Mouse (Mus musculus) right cerebral cortex, postnatal 4 days (tissue): ENCODE measurements around the gene Eif6.

Experiments used
- DNase-seq: peaks from one replicate; pipeline ENCODE4 v3.0.0-alpha.2; 2022

Gene Eif6

DNA sequence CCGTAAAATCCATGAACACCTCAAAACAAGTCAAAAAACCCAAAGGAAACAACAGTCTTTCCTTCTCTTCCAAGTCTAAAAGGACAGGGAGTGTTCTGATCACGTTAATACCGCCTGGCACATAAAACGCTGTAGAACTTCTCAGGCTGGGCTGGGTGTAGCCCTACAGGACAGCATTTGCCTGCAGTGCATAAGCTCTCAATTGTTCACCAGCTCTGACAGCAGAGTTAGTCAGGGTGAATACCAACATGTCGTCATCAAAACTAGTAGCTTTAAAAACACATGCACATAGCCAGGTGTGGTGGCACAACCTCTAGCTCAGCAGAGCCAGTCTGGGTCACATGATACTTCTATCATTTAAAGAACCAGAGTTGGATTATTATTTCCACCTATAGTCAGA lies 5.9 kb downstream of the Eif6 start:
- DNase-seq: no peak

DNA sequence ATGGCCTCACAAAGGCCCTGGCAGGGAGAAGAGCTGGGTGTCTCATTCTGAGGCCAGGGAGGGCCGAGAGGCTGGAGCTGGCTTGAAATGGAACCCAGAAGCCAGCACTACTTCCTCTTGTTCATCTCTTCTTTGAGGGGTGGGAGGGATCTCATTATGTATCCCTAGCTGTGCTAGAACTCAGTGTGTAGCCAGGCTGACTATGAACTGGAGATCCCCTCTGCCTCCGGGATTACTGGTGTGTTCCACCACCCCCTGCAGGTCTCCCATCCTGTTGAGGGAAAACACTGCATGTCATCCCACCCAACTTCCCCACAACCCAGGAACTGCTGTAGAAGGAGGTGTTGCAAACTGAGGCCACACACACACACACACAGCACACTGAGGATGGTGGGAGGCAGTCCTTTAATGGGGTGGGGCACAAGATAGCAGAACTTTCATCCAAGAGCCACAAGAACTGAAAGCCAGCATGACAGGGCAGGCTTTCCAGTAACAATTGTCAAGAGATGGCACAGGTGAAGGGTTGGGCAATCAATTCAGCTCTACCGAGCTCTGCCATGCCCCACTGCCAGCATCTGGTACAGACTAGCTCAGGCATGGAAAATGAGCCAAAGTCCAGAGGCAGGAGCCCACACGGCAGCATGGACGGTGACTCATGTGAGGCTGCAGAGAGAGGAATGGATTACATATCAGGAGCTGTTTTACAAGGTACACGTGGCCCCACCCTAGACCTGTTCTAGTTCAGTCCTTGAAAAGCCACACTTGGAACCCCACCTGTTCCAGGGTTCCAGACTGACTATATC lies 7.1 kb downstream of the Eif6 start:
- DNase-seq: no peak

DNA sequence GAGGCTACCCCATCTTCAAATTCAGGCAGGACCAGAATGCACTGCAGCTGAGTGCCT lies 7.5 kb downstream of the Eif6 start, which contains the start of gene BC029722:
TSS of gene BC029722 (minus strand) at position 35 of the 57 bp plus-strand sequence.
- no peak for DNase-seq

DNA sequence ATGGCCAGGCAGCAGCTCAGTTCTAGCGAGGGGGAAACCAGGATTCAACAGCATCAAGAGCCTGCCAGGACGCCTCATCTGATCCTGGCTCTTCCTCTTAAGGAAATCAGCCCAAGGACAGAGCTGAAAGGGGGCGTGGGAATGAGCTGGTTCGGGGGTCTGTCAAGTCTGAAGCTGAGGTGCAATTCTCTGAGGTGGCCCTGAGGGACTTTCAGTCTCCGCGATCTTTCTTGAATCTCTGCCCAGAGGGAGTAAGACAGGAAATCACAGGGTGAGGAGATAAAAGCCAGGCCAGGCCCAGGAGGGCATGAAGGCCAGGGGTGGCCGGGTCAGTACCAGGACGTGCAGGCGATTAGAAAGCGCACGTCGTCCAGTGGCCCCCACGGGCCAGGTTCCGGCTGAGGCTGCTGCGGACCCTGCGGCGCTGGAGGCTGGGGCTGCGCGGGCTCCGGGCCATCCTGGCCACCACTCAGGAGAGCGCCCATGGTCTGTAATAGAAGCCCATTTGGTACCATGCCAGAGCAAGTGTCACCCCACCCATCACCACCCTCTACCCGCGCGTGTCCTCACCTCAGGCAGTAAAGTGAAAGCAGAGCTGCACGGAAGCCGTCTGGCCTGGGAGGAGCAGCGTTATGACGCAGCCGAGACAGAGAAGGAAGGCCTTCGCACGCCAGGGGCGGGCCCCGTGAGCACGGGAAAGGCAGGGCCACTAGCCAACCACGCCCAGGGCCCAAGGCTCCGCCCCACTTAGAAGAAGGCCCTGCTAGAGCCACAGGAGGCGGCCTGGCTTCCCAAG lies 7.9 kb downstream of the Eif6 start:
- peak; percentile 85 for DNase-seq

DNA sequence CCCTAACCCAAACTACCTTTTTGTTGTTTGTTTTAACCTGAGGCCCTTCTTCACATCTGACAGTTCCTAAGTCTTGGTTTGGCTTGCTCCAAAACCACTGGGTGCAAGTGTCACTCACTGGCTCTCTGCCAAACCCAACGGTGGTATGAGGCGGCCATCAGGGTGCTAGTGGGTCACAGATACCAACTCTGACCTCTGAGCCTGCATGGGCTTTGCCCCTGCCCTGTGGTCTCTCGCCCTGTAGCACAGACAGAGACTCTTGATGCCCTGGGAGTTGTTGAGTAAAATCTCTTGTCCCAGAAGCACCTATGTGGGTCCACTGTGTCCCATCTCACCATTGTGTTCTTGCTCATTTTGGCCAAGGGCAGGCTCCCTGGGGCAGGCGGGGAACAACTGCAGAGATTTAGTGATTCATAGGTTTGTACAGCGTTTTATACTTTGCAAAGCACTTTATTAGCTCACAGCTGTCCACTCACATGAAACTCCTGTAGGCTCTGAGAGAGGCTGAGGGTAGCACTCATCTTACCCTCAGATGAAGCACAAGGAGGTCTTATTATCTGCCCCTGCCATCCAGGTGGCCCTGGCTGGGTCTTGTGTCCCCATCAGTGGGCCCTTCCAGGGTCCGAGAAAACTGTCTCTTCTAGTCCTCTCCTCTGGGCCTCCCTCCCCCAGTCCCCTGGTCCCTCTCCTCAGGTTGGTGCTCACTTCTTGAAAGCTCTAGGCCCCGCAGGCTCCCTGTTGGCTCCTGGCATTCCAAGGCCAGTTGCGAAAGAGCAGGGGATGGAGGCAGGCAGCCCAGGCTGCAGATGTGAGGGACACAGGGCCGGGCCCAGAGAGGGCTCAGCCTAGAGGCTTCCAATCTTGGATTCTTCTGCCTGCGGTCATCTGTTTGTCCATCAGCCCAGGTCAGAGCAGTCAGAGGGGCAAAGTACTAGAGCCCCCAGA lies 9.2 kb downstream of the Eif6 start:
- no peak for DNase-seq

DNA sequence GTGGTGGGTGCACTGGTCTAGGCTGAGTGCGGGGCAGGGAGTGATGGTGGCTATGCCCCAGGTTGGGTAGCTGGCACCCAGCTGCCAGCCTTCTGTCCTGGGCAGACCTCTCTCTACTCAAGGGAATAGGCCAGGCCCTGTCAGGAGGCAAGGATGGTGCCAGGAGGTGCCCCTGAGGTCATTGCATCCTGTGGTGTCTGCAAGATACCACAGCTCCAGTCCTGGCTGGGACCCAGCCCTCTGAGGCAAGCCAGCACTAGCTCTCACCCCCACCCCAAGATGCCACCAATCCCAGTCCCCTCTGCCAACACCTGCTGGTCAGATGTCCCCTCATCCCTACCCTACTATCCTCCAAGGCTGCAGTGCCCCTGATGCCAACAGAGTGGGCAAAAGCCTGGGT lies 10.5 kb downstream of the Eif6 start:
- DNase-seq: no peak

DNA sequence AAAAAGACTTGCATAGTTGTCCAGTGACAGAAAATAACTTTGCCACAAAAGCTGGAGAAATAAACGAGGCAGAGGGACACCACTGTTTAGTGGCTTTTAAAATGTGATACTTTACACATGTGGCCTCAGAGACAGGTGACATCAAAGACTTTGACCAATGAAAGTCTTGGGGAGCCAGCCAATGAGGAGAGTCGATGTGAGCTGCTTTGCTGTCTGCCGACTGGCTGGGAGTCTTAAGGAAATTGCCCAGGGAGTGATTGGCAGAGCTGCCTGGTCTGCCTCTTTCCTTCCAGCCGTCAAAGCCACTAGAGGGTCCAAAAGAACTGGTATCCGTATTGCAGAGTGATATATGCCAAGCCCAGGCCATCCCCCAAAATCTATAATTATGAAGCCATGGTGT lies 11.9 kb downstream of the Eif6 start:
- no peak for DNase-seq

DNA sequence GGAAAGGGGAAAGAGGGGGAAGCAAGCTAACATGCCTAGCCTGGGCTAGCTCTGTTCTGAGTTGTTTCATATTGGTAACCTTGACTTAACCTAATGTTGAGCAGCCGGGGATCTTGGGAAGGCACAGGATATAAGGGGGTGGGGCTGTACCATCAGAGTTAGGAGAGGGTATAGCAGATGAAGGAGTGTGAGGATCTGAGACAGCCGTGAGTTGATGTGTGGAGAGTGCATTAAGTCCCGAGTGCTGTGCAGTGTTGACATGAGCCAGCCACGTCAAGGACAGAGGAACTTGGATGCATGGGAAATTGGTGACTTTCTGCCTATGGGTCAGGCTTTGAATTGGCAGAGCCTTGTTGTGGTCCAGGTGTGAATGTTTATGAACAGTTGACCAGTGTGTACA lies 14.1 kb downstream of the Eif6 start:
- no peak for DNase-seq

DNA sequence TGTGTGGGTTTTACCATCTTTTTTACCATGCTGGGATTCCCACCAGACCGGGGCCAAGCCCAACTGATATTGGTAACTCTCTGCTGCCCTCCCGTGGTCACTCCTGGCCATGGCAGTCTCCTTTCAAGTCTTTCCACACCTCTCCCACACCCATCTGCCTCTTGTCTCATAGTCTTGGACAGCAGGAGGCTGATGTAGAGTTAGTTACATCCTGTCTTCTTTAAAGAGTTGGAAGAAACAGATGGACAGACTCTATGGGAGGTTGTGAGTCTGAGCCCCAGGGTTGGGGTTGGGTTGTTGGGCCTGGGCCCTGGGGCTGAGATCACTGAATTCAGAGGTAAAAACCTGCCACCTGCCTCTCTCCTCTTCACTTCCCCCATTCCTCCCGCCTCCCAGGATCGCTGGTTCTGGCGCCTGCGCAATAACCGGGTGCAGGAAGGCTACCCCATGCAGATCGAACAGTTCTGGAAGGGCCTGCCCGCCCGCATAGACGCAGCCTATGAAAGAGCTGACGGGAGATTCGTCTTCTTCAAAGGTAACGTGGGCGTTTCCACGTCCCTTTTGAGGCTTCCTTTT lies 14.8 kb downstream of the Eif6 start:
- DNase-seq: peak; percentile 81

DNA sequence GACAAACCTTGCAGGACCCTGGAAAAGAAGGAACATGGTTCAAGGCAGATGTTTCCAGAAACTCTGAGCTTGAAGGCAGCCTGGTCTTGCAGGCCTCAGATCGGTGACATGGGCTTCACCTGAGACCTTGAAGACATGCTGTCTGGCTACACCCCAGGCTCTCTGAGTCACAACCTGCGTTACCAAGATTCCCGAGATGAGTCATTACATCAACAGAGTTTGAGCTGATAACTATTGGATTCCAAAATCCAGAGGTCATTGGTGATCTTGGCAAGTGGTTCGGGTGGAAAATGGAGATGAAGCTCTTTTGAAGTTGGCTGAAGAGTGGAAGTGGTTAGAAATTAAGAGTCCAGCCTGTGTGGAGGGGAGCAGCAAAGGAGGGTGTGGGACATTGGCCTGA lies 17.1 kb downstream of the Eif6 start:
- DNase-seq: no peak

DNA sequence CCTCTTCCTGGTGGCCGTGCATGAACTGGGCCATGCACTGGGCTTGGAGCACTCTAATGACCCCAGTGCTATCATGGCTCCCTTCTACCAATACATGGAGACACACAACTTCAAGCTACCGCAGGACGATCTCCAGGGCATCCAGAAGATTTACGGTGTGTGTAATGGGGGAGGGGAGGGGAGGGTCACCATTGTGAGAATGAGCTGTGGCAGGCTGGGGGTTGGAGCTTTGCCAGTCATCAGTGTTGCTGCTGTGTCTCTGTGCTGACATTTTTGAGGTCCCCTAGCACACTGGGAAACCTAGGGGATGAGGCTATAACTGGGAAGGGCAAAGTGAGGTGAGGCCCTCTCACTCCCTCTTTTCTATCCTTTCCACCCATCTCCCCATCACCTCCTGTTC lies 19.3 kb downstream of the Eif6 start:
- no peak for DNase-seq

DNA sequence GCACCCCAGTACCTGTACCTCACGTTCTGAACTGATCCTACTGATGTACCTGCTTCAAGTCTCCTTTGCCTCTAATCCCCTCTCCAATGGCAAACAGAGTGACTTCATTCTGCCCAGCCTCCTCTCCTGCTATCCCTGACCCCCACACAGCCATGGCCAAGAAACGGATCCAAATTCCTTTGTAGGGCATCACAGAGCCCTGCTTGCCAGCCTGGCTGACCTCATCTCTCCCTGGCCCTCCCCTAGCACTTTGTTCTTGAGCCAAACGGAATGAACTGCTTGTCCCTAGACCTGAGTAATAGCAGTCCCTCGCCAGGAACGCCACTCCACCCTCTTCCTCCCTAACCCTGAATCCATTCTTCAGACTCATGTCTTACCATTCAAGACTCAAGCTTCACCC lies 20.2 kb downstream of the Eif6 start:
- DNase-seq: no peak

DNA sequence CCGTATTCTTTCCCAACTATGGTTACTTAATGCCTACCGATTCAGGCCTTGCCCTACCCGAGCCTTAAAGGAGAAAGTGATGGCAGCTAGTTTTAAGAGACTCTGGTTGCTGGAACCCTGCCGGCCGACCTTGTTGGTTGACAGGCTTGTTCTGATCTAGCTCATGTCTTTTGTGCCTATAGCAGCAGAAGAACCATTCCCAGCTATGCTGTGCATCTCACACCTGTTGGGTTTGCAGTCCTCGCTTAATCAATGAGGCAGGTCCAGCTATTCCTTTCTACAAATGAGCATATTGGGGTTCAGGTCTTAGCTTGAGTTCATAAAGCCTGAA lies 20.8 kb downstream of the Eif6 start:
- DNase-seq: no peak

DNA sequence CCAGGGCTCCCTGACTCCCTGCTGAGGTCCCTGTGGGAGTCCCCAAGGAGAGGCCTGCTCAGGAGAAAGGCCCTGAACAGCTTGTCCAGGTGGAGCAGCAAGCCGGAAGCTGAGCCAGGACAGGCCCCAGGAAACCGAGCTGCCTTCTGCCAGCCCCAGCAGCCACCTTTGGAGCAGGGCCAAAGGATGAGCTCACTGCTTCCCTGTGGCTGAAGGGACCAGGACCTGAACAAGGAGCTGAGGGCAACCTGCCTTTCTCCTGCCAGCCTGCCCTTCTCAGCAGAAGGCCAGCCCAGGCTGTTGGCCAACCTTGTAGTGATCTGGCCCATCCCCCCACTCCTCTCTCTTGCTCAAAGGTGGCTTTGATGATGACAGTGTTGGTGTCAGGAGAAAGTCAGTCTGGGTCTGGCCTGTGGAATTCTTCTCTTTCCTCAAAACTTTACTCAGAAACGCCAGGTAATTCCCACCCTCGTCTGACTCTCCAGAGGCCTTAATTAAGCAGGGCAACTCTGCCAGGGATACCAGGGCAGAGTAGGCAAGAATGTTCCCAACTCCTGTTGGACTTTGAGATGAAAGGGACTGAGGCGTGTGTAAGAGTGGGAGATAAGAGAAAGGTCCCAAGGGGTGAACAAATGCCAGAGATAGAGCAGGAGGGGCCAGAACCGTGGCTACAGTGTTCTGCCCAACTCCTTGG lies 21.3 kb downstream of the Eif6 start:
- no peak for DNase-seq

DNA sequence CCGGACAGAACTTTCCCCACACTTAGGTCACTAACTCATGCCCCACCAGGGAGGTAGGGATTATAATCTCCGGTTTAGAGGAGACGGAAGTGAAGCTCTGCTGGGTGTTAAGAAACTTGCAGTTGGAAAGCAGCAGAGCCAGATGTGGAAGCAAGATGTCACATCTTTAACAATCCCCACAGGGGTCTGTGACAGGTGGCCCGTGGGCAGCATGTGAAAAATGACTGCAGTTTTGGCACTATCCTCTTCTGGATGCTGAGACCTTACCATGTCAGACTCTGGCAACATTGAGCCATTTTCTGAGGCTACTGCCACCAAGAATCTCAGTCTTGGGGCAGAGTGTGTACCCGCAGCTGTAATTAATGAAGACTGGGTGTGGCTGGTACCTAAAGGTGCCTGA lies 22.7 kb downstream of the Eif6 start:
- no peak for DNase-seq

DNA sequence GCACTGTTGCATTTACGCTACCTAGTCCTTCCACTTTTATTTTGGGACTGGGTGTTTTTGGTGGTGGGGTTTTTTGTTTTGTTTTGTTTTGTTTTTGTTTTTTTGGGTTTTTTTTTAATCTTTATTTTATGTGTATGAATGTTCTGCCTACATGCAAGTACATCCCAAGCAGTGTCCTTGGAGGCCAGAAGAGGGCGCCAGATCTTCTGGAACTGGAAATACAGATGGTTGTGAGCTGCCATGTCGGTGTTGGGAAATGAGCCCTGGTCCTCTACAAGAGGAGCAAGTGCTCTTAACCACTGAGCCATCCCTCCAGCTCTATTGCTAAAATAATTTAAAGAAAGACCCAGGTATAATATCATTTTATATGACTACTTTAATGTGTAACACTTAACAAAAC lies 24.0 kb downstream of the Eif6 start:
- DNase-seq: no peak

DNA sequence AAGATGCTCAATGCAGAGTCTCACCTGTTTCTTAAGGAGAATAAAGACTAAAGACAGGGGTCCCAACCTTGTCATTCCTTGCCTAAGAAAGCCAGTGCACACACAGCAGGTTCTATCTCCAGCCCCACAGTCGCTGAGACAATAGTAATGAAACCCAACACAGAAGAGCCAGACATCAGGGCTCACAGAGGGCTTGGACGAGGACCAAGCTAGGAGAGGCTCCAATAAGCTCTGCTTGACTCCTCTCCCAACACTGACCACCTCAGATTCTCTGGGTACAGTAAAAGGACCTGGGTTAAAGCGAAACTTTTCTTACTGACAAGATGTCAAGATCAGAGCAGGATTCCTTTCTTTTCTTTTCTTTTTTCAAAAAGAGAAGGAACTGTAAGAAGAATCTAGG lies 28.1 kb downstream of the Eif6 start:
- no peak for DNase-seq

DNA sequence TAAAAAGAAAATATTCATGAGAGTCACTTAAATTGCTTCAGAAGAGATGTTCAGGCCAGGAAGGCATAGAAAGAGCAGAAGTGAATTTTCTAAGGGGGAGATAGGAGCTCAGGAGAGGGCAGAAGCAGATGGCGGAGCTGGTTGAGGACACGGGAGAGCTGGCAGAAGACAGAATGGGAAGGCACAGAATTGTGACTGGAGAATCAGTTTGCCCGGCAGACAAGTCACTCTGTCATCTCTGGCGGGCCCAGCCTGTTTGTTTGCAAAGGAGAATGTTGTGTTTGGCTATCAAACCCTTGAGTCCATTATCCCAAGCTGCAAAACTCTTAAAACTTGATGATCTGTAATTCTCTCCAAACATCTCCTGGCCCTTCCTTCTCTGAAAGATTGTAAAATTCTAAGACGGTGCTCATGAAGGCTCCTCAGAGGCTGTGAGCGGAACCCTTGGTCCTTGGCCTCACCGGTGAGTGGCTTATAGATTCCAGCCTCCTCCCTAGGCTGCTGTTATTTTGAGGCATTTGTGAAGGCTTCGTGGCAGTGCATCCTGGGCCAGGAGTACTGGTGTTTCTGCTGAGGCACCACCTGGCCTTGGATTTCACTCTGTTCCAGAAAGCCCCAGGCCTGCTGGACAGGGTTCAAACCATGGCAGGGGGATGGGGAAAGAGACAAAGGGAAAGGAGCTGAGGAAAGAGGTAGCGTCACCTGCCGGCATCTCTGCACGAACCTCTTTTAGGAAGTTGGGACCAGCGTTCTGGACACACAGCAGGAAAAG lies 31.9 kb downstream of the Eif6 start:
- no peak for DNase-seq

DNA sequence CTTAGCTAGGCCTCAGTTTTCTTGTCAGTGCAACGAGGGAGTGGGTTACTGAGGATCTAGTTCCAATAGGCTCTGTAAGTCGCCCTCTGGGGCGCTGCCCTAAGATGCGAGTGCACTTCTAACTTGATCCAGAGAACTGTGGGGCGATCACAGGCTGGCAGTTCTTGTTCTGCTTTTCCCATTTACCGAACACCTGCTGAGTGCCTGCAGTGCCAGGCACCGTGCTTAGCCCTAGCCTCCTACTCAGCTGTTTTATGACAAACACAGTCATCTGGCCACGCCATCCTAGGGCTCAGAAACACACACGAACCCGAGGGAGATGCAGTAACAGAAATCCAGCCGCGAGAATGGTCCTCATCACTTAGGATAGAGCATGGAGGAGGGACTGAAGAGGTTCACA lies 33.8 kb downstream of the Eif6 start:
- DNase-seq: no peak

DNA sequence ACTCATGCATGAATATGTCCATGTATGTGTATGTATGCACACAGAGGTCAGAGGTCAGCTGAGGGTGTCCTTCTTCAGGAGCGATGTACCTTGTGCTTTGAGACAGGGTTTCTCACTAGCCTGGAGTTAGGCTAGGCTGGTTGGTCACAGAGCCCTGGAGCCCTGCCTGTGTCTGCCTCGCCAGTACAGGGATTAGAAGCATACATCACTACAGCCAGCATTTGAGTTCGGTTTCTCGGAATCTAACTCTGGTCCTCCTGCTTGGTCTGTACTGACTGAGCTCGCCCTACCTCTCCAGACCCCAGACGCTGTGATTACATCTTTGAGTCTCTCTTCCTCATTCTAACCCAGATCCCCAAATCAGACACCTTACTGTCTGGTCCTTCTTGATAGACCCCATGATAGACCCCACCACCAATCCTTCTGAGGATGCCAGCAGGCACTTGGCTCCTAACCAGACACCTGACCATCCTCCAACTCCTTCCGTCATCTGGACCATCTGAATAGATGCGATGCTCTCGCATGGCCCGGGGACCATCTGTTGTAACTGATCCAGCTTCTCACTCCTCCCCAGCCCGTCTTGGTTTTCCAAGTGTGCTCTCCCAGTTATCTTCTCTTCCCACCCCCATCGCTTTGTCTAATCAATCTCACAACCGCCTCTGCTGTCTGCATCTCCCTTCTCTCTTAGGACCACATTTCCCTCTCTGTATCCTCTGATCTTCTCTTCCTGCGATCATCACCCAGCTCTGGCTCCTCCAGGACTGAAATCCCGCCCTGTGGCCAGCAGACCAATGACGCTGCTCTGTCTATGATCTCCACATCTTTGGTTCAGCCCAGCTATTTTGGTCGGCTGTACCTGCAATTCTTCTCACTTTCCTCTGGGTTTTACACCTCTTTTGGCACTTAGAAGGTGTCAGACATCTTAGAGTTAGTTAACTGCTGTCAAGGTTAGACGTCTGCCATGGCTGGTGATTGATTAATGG lies 38.5 kb downstream of the Eif6 start:
- no peak for DNase-seq

DNA sequence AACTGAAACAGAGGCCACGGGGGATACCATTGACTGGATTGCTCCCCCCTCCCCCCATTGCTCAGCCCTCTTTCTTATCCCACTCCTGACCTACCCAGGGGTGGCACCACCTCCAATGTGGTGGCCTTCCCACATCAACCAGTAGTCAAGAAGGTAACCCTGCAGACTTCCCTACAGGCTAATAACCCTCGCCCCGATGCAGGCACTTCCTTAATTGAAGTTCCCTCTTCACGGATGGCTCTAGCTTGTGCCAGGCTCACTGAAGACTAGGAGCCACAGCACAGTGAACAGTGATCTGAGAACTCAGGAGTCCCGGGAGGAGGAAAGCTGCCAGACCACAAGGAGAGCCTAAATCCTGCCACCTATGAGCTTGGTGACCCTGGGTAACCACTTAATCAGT lies 39.8 kb downstream of the Eif6 start:
- no peak for DNase-seq
